Mouse (Mus musculus) heart, embryonic 14.5 days (tissue): ENCODE results near the gene Trio. TPM values are rescaled to one million over a fixed set of nuclear protein-coding genes. Genes with fewer than 3 reads are reported as not detected.

Experiments
- ATAC-seq: fragments of 200-750 bp; cut with Nextera tagmentation; 2 replicates; pipeline ENCODE4 v1.8.0; 2017; ENCODE audit warnings: low read depth, moderate TSS enrichment; ENCODE audit not compliant: insufficient number of reproducible peaks, insufficient read depth, low FRiP score
- H3K27ac ChIP-seq, 2 experiments: fragments of 200-500 bp in 1 of 2; fragments of 300-500 bp in 1 of 2; sonication (generic) in 1 of 2; replicated peaks in 1 of 2; 2 replicates each; pipeline ENCODE4 v1.5.1; 2012 to 2014; ENCODE audit warnings: low read depth in 2 of 2, low read length in 2 of 2, control low read depth in 1 of 2, mild to moderate bottlenecking in 1 of 2, mixed read lengths in 1 of 2; ENCODE audit not compliant: control insufficient read depth in 1 of 2, insufficient read depth in 1 of 2
- H3K27me3 ChIP-seq: fragments of 300-500 bp; sonication (generic); 2 replicates; pipeline ENCODE4 v1.6.1; 2014; ENCODE audit warnings: mild to moderate bottlenecking, low read length, control low read depth; ENCODE audit not compliant: control insufficient read depth, insufficient read depth
- H3K36me3 ChIP-seq: fragments of 300-500 bp; sonication (generic); 2 replicates; pipeline ENCODE4 v1.6.1; 2014; ENCODE audit warnings: mild to moderate bottlenecking, control low read depth, low read length, mixed read lengths; ENCODE audit not compliant: control insufficient read depth, insufficient read depth
- H3K4me1 ChIP-seq, 2 experiments: fragments of 200-500 bp in 1 of 2; fragments of 300-500 bp in 1 of 2; sonication (generic) in 1 of 2; 2 replicates each; pipeline ENCODE4 v1.6.1; 2012 to 2014; ENCODE audit warnings: low read length in 2 of 2, control low read depth in 1 of 2, mixed read lengths in 1 of 2; ENCODE audit not compliant: control insufficient read depth in 2 of 2, insufficient read depth in 2 of 2
- H3K4me2 ChIP-seq: fragments of 300-500 bp; sonication (generic); 2 replicates; pipeline ENCODE4 v1.6.1; 2014; ENCODE audit warnings: mild to moderate bottlenecking, low read length
- H3K4me3 ChIP-seq, 2 experiments: fragments of 200-500 bp in 1 of 2; fragments of 300-500 bp in 1 of 2; sonication (generic) in 1 of 2; 2 replicates each; pipeline ENCODE4 v1.5.1; 2012 to 2014; ENCODE audit warnings: low read length in 2 of 2, mild to moderate bottlenecking in 2 of 2, control low read depth in 1 of 2, low read depth in 1 of 2, moderate library complexity in 1 of 2; ENCODE audit not compliant: control insufficient read depth in 1 of 2, insufficient read depth in 1 of 2
- H3K9ac ChIP-seq: fragments of 300-500 bp; sonication (generic); 2 replicates; pipeline ENCODE4 v1.6.1; 2014; ENCODE audit warnings: mild to moderate bottlenecking, low read length
- H3K9me3 ChIP-seq: fragments of 300-500 bp; sonication (generic); 2 replicates; pipeline ENCODE4 v1.6.1; 2016; ENCODE audit warnings: low read length, control low read depth; ENCODE audit not compliant: control insufficient read depth
- WGBS: fragments of 180-500 bp; shearing (Covaris S2); extraction: QIAGEN DNeasy Blood & Tissue Kit; methylation state at CpG from one replicate; pipeline ENCODE4 v1.1.7; 2014; 5-methylcytosine and 5-hydroxymethylcytosine counted together
- polyA plus RNA-seq: library from polyadenylated mRNA; unstranded; fragments of >200 nt; fragmentation: Nextera tagmentation; extraction: Ambion mirVana; gene quantifications from 2 replicates; pipeline ENCODE4 v1.2.1, GENCODE M21; 2014

Gene Trio
- polyA plus RNA-seq, 1 experiment from 2014 or later, result 23.8 TPM

DNA sequence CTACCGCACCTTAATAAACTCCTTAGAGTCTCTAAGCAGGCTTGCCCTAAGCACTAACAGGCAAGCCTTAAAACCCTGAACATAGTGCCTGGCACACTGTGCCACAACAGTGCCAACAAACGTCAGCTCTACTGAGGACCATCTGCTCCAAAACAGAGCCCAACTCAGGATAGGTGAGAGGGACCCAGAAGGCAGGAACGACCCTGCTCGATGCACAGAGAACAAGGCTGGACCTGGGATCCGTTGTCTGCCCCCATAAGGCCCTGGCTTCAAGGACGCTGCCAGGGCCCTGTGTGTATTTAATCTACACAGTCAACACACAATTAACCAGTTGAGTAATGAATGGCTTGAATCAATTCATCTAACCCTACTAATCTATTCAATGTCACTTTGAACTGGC lies 86.8 kb downstream of the Trio start:
- Histone ChIP-seq H3K9ac (no peak overlapping the region), H3K27ac (no peak overlapping the region), H3K9me3 (no peaks in the 10 kb centered on the region), H3K36me3 (no peaks in the 10 kb centered on the region), H3K27me3 (no peaks in the 10 kb centered on the region), H3K4me3 (no peak overlapping the region), H3K4me1 (peaks cover 56 to 69% of the 10 kb centered on the region in 2 experiments), H3K4me2 (no peak overlapping the region)
- ATAC-seq, result no peak
- WGBS, result 70% methylated on average over 6 of the region's 6 CpGs

- peak overlapping the region; percentile 15 for H3K27ac ChIP-seq
- 0 out of 2 replicates have a peak, but pooled peaks have one; percentile 49 for ATAC-seq
- H3K4me2 ChIP-seq, result peak overlapping the region; percentile 56
- no peaks in the 10 kb centered on the region for H3K9me3 ChIP-seq
- no peaks in the 10 kb centered on the region for H3K27me3 ChIP-seq
- H3K36me3 ChIP-seq, result no peaks in the 10 kb centered on the region
- WGBS, result 34% methylated on average over 24 of the region's 24 CpGs
- H3K4me1 ChIP-seq, result peaks cover 53 to 61% of the 10 kb centered on the region in 2 experiments
- peak overlapping the region; percentile 20 to 25 for H3K4me3 ChIP-seq
- H3K9ac ChIP-seq, result peak overlapping the region; percentile 66
These were observed 87.5 kb downstream of the Trio start for GRCm38 (mm10) chr15:27937861-27938833.

- Histone ChIP-seq H3K27me3 (no peaks in the 10 kb centered on the region), H3K27ac (peak overlapping the region; percentile 15; a peak in 3 of 4 replicates), H3K4me2 (peak overlapping the region; percentile 56), H3K36me3 (no peaks in the 10 kb centered on the region), H3K4me3 (peak overlapping the region; percentile 20 to 25), H3K9me3 (no peaks in the 10 kb centered on the region), H3K4me1 (peaks cover 46 to 55% of the 10 kb centered on the region in 2 experiments), H3K9ac (peak overlapping the region; percentile 66)
- 16% methylated on average over 20 of the region's 20 CpGs for WGBS
- ATAC-seq, result peak; percentile 64; the same call in 1 of the 2 replicates
These were observed 88.4 kb downstream of the Trio start for GRCm38 (mm10) chr15:27937003-27937860.

DNA sequence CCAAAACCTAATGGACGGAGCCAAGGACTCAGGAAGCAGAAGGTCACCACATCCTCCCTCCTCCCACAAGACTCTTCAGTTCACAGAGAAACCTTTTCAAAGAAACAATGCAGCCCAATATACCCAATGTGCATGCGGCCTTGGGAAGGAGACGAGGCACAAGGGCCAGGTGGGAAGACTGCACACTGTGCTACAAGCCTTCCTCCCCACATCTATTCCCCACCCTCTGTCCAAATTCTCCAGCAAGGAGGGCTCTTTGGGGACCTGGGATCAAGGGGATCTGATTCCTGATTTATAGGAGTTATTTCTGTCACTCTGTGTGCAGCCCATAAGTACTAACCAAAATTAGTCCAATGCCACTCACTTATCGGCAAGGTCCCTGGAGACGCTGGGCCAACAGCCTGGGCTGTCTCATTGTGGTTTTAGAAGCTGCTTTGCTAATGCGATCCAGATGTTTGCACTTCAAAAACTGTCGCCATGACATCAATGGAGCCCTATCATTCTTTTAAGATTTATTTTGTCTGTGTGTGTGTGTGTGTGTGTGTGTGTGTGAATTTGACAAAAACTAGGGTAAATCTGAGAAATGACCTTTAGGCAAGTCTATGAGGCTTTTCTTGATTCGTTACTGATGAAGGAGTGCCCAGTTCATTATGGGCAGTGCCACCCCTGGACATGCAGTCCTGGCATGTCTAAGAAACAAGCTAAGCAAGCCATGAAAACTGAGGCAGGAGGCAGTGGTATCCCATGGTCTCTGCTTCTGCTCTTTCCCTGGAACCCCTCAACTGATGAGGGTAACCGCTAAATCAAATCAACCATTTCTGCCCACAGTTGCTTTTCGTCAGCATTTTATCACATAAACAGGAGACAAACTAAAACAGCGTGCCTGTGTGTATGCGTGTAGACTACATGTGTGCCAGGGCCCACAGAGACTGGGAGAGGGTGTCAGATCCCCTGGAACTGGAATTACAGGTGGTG lies 89.6 kb downstream of the Trio start:
- Histone ChIP-seq H3K4me2 (no peak overlapping the region), H3K36me3 (no peaks in the 10 kb centered on the region), H3K9me3 (no peaks in the 10 kb centered on the region), H3K4me1 (peaks cover 39 to 48% of the 10 kb centered on the region in 2 experiments), H3K9ac (no peak overlapping the region), H3K27me3 (no peaks in the 10 kb centered on the region), H3K4me3 (no peak overlapping the region), H3K27ac (peak overlapping the region in 1 of 2 experiments; percentile 4; a peak in 1 of 4 replicates)
- 66% methylated on average over 12 of the region's 12 CpGs for WGBS
- no peak for ATAC-seq

GRCm38 (mm10) chr15:27933270-27933669 lies 92.4 kb downstream of the Trio start:
- Histone ChIP-seq H3K27ac (no peak overlapping the region), H3K27me3 (no peaks in the 10 kb centered on the region), H3K4me3 (no peak overlapping the region), H3K9ac (no peak overlapping the region), H3K4me2 (no peak overlapping the region), H3K36me3 (no peaks in the 10 kb centered on the region), H3K4me1 (peaks cover 29 to 37% of the 10 kb centered on the region in 2 experiments), H3K9me3 (no peaks in the 10 kb centered on the region)
- WGBS, result 83% methylated on average over 1 of the region's 1 CpGs
- ATAC-seq, result no peak

- Histone ChIP-seq H3K27ac (no peak overlapping the region), H3K4me3 (no peak overlapping the region), H3K36me3 (no peaks in the 10 kb centered on the region), H3K4me2 (peak overlapping the region; percentile 11; the same call in 1 of the 2 replicates), H3K4me1 (peaks cover 19 to 28% of the 10 kb centered on the region in 2 experiments), H3K27me3 (no peaks in the 10 kb centered on the region), H3K9ac (no peak overlapping the region), H3K9me3 (no peaks in the 10 kb centered on the region)
- no peak for ATAC-seq
- WGBS, result 27% methylated on average over 12 of the region's 12 CpGs
These were observed 93.8 kb downstream of the Trio start for GRCm38 (mm10) chr15:27931891-27932290.
